Mouse (Mus musculus) heart, postnatal 14 days (tissue): Measurements from ENCODE around the gene Kdm2a. TPM values are rescaled to one million over a fixed set of nuclear protein-coding genes. Genes with fewer than 3 reads are reported as not detected.
"Not testable (repeated sequence)": the region's sequence is repeated elsewhere in the genome, so short reads cannot be mapped to it uniquely, and the experiment has no call there.

ENCODE experiments used
- DNase-seq, 2 experiments: peaks; one replicate each; pipeline ENCODE4 v3.0.0; 2021 to 2022
- intact Hi-C: fragments of 180-260 bp; cut with DNase I; formaldehyde crosslinking; loops from one replicate; pipeline ENCODE4 v1.15.1; 2025
- total RNA-seq, 2 experiments: library from RNA; stranded (reverse); gene quantifications; 2 replicates each; pipeline ENCODE4 v1.2.3; 2021

Gene Kdm2a
- total RNA-seq, 2 experiments from 2014 or later: 47.6 to 49.5 TPM

GRCm38 (mm10) chr19:4419711-4420110 lies 21.6 kb upstream of the Kdm2a start:
- no peak for DNase-seq
- intact Hi-C loops: no loop called here

- intact Hi-C loops: loop anchor here (2.0 kb wide), 2 partner anchors 79 to 161 kb away; no protein-coding TSS in a partner anchor
- DNase-seq: no peak
These were observed 19.6 kb upstream of the Kdm2a start for GRCm38 (mm10) chr19:4417713-4418112.

GRCm38 (mm10) chr19:4417183-4417582 lies 19.1 kb upstream of the Kdm2a start:
- intact Hi-C loops: loop anchor here (2.0 kb wide), 2 partner anchors 78 to 160 kb away; no protein-coding TSS in a partner anchor
- DNase-seq: peak; percentile 72 to 84

- intact Hi-C loops: no loop called here
- DNase-seq: no peak
These were observed 16.5 kb upstream of the Kdm2a start for GRCm38 (mm10) chr19:4414631-4415030.

GRCm38 (mm10) chr19:4409062-4409461 lies 11.0 kb upstream of the Kdm2a start:
- intact Hi-C loops: no loop called here
- no peak for DNase-seq

GRCm38 (mm10) chr19:4404840-4405239 lies 6.8 kb upstream of the Kdm2a start:
- DNase-seq: no peak
- intact Hi-C loops: no loop called here

- intact Hi-C loops: loop anchor here (5.0 kb wide), 1 partner anchor 67 kb away; no protein-coding TSS in a partner anchor
- no peak for DNase-seq
These were observed 874 bp upstream of the Kdm2a start for GRCm38 (mm10) chr19:4398959-4399358.

GRCm38 (mm10) chr19:4398630-4398948 lies 504 bp upstream of the Kdm2a start:
- intact Hi-C loops: loop anchor here (5.0 kb wide), 1 partner anchor 66 kb away; no protein-coding TSS in a partner anchor
- no peak for DNase-seq

- intact Hi-C loops: loop anchor here (5.0 kb wide), 1 partner anchor 65 kb away; no protein-coding TSS in a partner anchor
- peak; percentile 94 to 95 for DNase-seq
These were observed 887 bp downstream of the Kdm2a start for GRCm38 (mm10) chr19:4396998-4397797.

- DNase-seq: peak; percentile 49 to 54
- intact Hi-C loops: loop anchor here (5.0 kb wide), 1 partner anchor 64 kb away; no protein-coding TSS in a partner anchor
These were observed 1.7 kb downstream of the Kdm2a start for GRCm38 (mm10) chr19:4396081-4396997.

GRCm38 (mm10) chr19:4387276-4387675 lies 10.8 kb downstream of the Kdm2a start:
- intact Hi-C loops: no loop called here
- DNase-seq: no peak

GRCm38 (mm10) chr19:4385026-4385425 lies 13.1 kb downstream of the Kdm2a start:
- intact Hi-C loops: no loop called here

GRCm38 (mm10) chr19:4384322-4384721 lies 13.8 kb downstream of the Kdm2a start:
- intact Hi-C loops: no loop called here

More at GRCm38 (mm10) chr19:4385026-4385425, 13.1 kb downstream of the Kdm2a start:
- DNase-seq: no peak

GRCm38 (mm10) chr19:4383306-4383705 lies 14.8 kb downstream of the Kdm2a start:
- intact Hi-C loops: no loop called here
- no peak for DNase-seq

More at GRCm38 (mm10) chr19:4384322-4384721, 13.8 kb downstream of the Kdm2a start:
- DNase-seq: no peak

GRCm38 (mm10) chr19:4382303-4382702 lies 15.8 kb downstream of the Kdm2a start:
- DNase-seq, intact Hi-C loops: not testable (repeated sequence)

GRCm38 (mm10) chr19:4370656-4371055 lies 27.4 kb downstream of the Kdm2a start:
- DNase-seq: no peak
- intact Hi-C loops: no loop called here

- intact Hi-C loops: no loop called here
- DNase-seq: no peak
These were observed 27.8 kb downstream of the Kdm2a start for GRCm38 (mm10) chr19:4370254-4370653.

GRCm38 (mm10) chr19:4349455-4349854 lies 48.6 kb downstream of the Kdm2a start:
- DNase-seq: no peak
- intact Hi-C loops: no loop called here

GRCm38 (mm10) chr19:4346479-4346878 lies 51.6 kb downstream of the Kdm2a start:
- no peak for DNase-seq
- intact Hi-C loops: no loop called here

GRCm38 (mm10) chr19:4338162-4338561 lies 59.9 kb downstream of the Kdm2a start:
- intact Hi-C loops: loop anchor here (2.0 to 5.0 kb wide), 2 partner anchors 79 to 104 kb away; no protein-coding TSS in a partner anchor
- DNase-seq: peak; percentile 52 to 74

- intact Hi-C loops: loop anchor here (5.0 kb wide), 1 partner anchor 64 kb away; the partner anchor contains the start of gene Kdm2a
- DNase-seq: peak; percentile 93 to 96
These were observed 64.3 kb downstream of the Kdm2a start for GRCm38 (mm10) chr19:4333791-4334190.
